Mouse (Mus musculus) intestine, embryonic 16.5 days (tissue): Measurements from ENCODE around the gene Vdr. TPM values are rescaled to one million over a fixed set of nuclear protein-coding genes. Genes with fewer than 3 reads are reported as not detected.

Experiments
- ATAC-seq: fragments of 200-750 bp; cut with Nextera tagmentation; 2 replicates; pipeline ENCODE4 v1.8.0; 2017; ENCODE audit warnings: moderate TSS enrichment, moderate library complexity
- H3K27ac ChIP-seq: fragments of 300-500 bp; sonication (generic); 2 replicates; pipeline ENCODE4 v1.5.1; 2014; ENCODE audit warnings: mild to moderate bottlenecking, low read length
- H3K27me3 ChIP-seq: fragments of 300-500 bp; sonication (generic); replicated peaks from 2 replicates; pipeline ENCODE4 v1.6.1; 2014; ENCODE audit warnings: low read length, control low read depth, mixed read lengths; ENCODE audit not compliant: control insufficient read depth, insufficient read depth
- H3K36me3 ChIP-seq: fragments of 300-500 bp; sonication (generic); 2 replicates; pipeline ENCODE4 v1.6.1; 2014; ENCODE audit warnings: low read length, control low read depth; ENCODE audit not compliant: control insufficient read depth, insufficient read depth
- H3K4me1 ChIP-seq: fragments of 300-500 bp; sonication (generic); 2 replicates; pipeline ENCODE4 v1.6.1; 2014; ENCODE audit warnings: low read length, control low read depth, mixed read lengths; ENCODE audit not compliant: control insufficient read depth, insufficient read depth
- H3K4me2 ChIP-seq: fragments of 300-500 bp; sonication (generic); 2 replicates; pipeline ENCODE4 v1.6.1; 2014; ENCODE audit warnings: low read depth, low read length, control low read depth
- H3K4me3 ChIP-seq: fragments of 300-500 bp; sonication (generic); 2 replicates; pipeline ENCODE4 v1.5.1; 2014; ENCODE audit warnings: mild to moderate bottlenecking, low read length
- H3K9ac ChIP-seq: fragments of 300-500 bp; sonication (generic); 2 replicates; pipeline ENCODE4 v1.6.1; 2014; ENCODE audit warnings: low read depth, low read length
- H3K9me3 ChIP-seq: fragments of 300-500 bp; sonication (generic); 2 replicates; pipeline ENCODE4 v1.6.1; 2016; ENCODE audit warnings: low read length, control low read depth; ENCODE audit not compliant: control insufficient read depth
- WGBS: fragments of 180-500 bp; shearing (Covaris S2); extraction: QIAGEN DNeasy Blood & Tissue Kit; methylation state at CpG from one replicate; pipeline ENCODE4 v1.1.7; 2014; 5-methylcytosine and 5-hydroxymethylcytosine counted together
- polyA plus RNA-seq: library from polyadenylated mRNA; unstranded; fragments of >200 nt; fragmentation: Nextera tagmentation; extraction: Ambion mirVana; gene quantifications from 2 replicates; pipeline ENCODE4 v1.2.1, GENCODE M21; 2015

Gene Vdr
- polyA plus RNA-seq, 1 experiment from 2014 or later, result 2.4 TPM

GRCm38 (mm10) chr15:97809942-97810341 is 100.5 kb downstream of the Vdr start:
- WGBS, result 82% methylated on average over 5 of the region's 5 CpGs
- Histone ChIP-seq H3K9me3 (no peaks in the 10 kb centered on the region), H3K4me2 (no peak overlapping the region), H3K36me3 (peaks cover 4% of the 10 kb centered on the region), H3K4me1 (peaks cover 27% of the 10 kb centered on the region), H3K27ac (no peak overlapping the region), H3K27me3 (no peaks in the 10 kb centered on the region), H3K9ac (no peak overlapping the region), H3K4me3 (no peak overlapping the region)
- ATAC-seq, result no peak

- H3K9me3 ChIP-seq, result no peaks in the 10 kb centered on the region
- H3K9ac ChIP-seq, result no peak overlapping the region
- ATAC-seq, result no peak
- no peaks in the 10 kb centered on the region for H3K27me3 ChIP-seq
- H3K36me3 ChIP-seq, result peaks cover 6% of the 10 kb centered on the region
- peaks cover 21% of the 10 kb centered on the region for H3K4me1 ChIP-seq
- no peak overlapping the region for H3K4me2 ChIP-seq
- 81% methylated on average over 14 of the region's 14 CpGs for WGBS
- H3K4me3 ChIP-seq, result no peak overlapping the region
- H3K27ac ChIP-seq, result no peak overlapping the region
Measured at GRCm38 (mm10) chr15:97809206-97809605, 101.2 kb downstream of the Vdr start.

GRCm38 (mm10) chr15:97808532-97808931 is 101.9 kb downstream of the Vdr start:
- Histone ChIP-seq H3K4me2 (no peak overlapping the region), H3K27me3 (no peaks in the 10 kb centered on the region), H3K27ac (no peak overlapping the region), H3K4me3 (no peak overlapping the region), H3K36me3 (peaks cover 6% of the 10 kb centered on the region), H3K4me1 (peaks cover 14% of the 10 kb centered on the region), H3K9ac (no peak overlapping the region), H3K9me3 (no peaks in the 10 kb centered on the region)
- no peak for ATAC-seq
- 88% methylated on average over 14 of the region's 14 CpGs for WGBS

GRCm38 (mm10) chr15:97807867-97808266 is 102.6 kb downstream of the Vdr start:
- no peak overlapping the region for H3K27ac ChIP-seq
- 76% methylated on average over 12 of the region's 12 CpGs for WGBS
- H3K9ac ChIP-seq, result no peak overlapping the region
- peaks cover 8% of the 10 kb centered on the region for H3K4me1 ChIP-seq
- no peak for ATAC-seq
- no peaks in the 10 kb centered on the region for H3K9me3 ChIP-seq
- H3K4me2 ChIP-seq, result no peak overlapping the region
- no peak overlapping the region for H3K4me3 ChIP-seq
- no peaks in the 10 kb centered on the region for H3K27me3 ChIP-seq
- peaks cover 6% of the 10 kb centered on the region for H3K36me3 ChIP-seq

Other genes with a start within 250 kb of the Vdr start
- gene Rpap3, start 204.8 kb downstream of the Vdr start, polyA plus RNA-seq, result 17.5 and 18.8 TPM in 2 replicates
- 0.09 and 0.22 TPM in 2 replicates for gene Endou, start 179.3 kb downstream of the Vdr start, polyA plus RNA-seq
- gene Rapgef3, start 142.7 kb downstream of the Vdr start, polyA plus RNA-seq, result 7.9 and 8.5 TPM in 2 replicates
- gene Slc48a1, start 132.1 kb downstream of the Vdr start, polyA plus RNA-seq, result 25.4 and 26.9 TPM in 2 replicates
- 15.8 and 18.2 TPM in 2 replicates for gene Hdac7, start 66.1 kb downstream of the Vdr start, polyA plus RNA-seq
- gene Tmem106c, start 53.6 kb upstream of the Vdr start, polyA plus RNA-seq, result 47.5 and 51.6 TPM in 2 replicates
- 0.33 and 0.53 TPM in 2 replicates for gene Col2a1, start 94.1 kb upstream of the Vdr start, polyA plus RNA-seq
- 30.5 and 31.7 TPM in 2 replicates for gene Pfkm, start 182.0 kb upstream of the Vdr start, polyA plus RNA-seq
- 18.0 and 20.2 TPM in 2 replicates for gene Senp1, start 183.1 kb upstream of the Vdr start, polyA plus RNA-seq